Mouse (Mus musculus) cortical plate, adult 2 months (tissue): ENCODE measurements at regions not wholly inside any gene's neighbourhood (a gene's known extent, or its start where the extent isn't known, plus 50 kb on each side); places are given as distances from the start of the nearest gene placed in this dataset.

Experiments
- H3K27ac ChIP-seq: fragments of 200-500 bp; 2 replicates; pipeline ENCODE4 v1.5.1; 2012; ENCODE audit warnings: low read length, control low read depth, inconsistent platforms; ENCODE audit not compliant: insufficient read depth
- H3K4me1 ChIP-seq: fragments of 200-500 bp; 2 replicates; pipeline ENCODE4 v1.6.1; 2011; ENCODE audit warnings: low read length; ENCODE audit not compliant: control insufficient read depth, insufficient read depth
- H3K4me3 ChIP-seq: fragments of 200-500 bp; 2 replicates; pipeline ENCODE4 v1.5.1; 2011; ENCODE audit warnings: mild to moderate bottlenecking, low read length, control low read depth; ENCODE audit not compliant: insufficient read depth
- CTCF ChIP-seq: fragments of 200-500 bp; IDR thresholded peaks from 2 replicates; pipeline ENCODE4 v1.5.1; 2011; ENCODE audit warnings: mild to moderate bottlenecking, control low read depth, low read length; ENCODE audit not compliant: insufficient read depth; ENCODE audit errors: extremely low read depth
- POLR2A ChIP-seq: fragments of 200-500 bp; IDR thresholded peaks from 2 replicates; pipeline ENCODE4 v1.6.1; 2011; ENCODE audit warnings: mild to moderate bottlenecking, low read length, control low read depth; ENCODE audit not compliant: insufficient read depth; ENCODE audit errors: extremely low read depth

DNA sequence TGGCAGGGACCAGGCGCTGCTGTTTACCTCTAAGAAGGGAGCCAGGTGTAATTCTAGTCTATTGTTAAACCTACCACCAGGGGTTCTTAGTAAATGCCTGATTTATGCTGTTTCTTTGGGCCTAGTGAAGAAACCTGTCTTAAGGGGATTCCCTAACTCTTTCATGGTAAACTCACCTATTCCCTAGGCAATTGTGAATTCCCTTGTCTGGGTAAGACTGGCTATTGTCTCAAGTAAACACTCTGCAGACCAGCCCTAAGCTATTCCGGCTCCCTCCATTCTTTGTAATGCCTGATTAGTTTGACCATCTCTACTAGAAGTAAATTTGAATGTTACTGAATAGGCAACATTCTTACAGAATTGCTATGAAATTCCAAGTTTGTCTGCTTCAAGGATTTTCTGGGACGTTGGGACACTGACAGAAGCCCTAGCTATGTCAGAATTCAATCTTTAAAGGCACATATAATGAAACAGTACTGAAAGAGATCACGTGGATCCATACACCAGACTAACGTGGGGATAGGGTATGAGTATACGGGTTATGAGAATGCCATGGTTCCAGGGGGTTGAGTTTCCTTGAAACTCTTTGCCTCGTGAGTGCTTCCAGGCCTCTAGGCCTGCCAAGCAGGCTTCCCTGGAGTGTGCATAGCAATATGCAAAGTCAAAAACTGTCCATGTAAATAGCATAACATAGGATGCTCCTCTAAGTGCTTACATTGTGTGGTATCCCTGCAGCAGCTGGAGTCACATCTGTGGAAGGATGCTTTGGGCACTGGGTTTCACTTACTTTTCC lies 734.7 kb upstream of the Nrsn1 start:
- Histone ChIP-seq H3K4me1 (no peaks in the 10 kb centered on the region), H3K27ac (no peak overlapping the region), H3K4me3 (no peak overlapping the region)
- TF ChIP-seq CTCF = no peak
- TF ChIP-seq POLR2A = no peak

GRCm38 (mm10) chr13:25993526-25993925 lies 723.2 kb upstream of the Nrsn1 start:
- Histone ChIP-seq H3K27ac (no peak overlapping the region), H3K4me3 (no peak overlapping the region), H3K4me1 (no peaks in the 10 kb centered on the region)
- no peak for TF ChIP-seq POLR2A
- TF ChIP-seq CTCF = no peak

- no peak overlapping the region for H3K4me3 ChIP-seq
- TF ChIP-seq POLR2A (no peak), CTCF (no peak)
- no peak overlapping the region for H3K27ac ChIP-seq
- H3K4me1 ChIP-seq = no peaks in the 10 kb centered on the region
Observed at GRCm38 (mm10) chr13:25989067-25989756, 718.9 kb upstream of the Nrsn1 start.

- TF ChIP-seq POLR2A (no peak), CTCF (no peak)
- no peak overlapping the region for H3K27ac ChIP-seq
Observed at GRCm38 (mm10) chr13:25984535-25984934, 714.2 kb upstream of the Nrsn1 start.

GRCm38 (mm10) chr13:25983659-25984058 lies 713.4 kb upstream of the Nrsn1 start:
- no peak overlapping the region for H3K27ac ChIP-seq
- TF ChIP-seq POLR2A = no peak
- no peak for TF ChIP-seq CTCF
- no peak overlapping the region for H3K4me3 ChIP-seq
- no peaks in the 10 kb centered on the region for H3K4me1 ChIP-seq

More at GRCm38 (mm10) chr13:25984535-25984934, 714.2 kb upstream of the Nrsn1 start:
- Histone ChIP-seq H3K4me3 (no peak overlapping the region), H3K4me1 (no peaks in the 10 kb centered on the region)

GRCm38 (mm10) chr13:25978648-25979047 lies 708.3 kb upstream of the Nrsn1 start:
- H3K4me3 ChIP-seq = no peak overlapping the region
- H3K4me1 ChIP-seq = no peaks in the 10 kb centered on the region
- H3K27ac ChIP-seq = no peak overlapping the region
- TF ChIP-seq POLR2A (no peak), CTCF (no peak)

- no peak overlapping the region for H3K4me3 ChIP-seq
- peak overlapping the region; percentile 59; the same call in 1 of the 2 replicates for H3K27ac ChIP-seq
- H3K4me1 ChIP-seq = peaks cover 4% of the 10 kb centered on the region; the same call in 1 of the 2 replicates
- TF ChIP-seq CTCF = no peak
- no peak for TF ChIP-seq POLR2A
Observed at GRCm38 (mm10) chr13:25958592-25958991, 688.3 kb upstream of the Nrsn1 start.

DNA sequence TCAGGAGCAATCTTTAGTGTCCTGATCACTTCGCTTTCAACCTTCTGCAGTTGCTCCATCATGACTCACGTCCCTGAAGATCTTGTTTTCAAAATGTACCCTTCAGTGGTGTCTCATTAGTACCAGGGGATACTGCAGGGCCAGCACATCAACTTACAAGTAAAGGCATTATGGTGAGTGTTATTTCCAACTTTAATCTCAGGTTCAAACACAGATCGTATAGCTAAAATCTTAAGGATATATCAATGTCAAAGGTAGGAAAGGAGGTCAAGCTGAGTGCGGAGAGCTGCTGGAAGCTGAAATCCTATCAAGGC lies 687.8 kb upstream of the Nrsn1 start:
- H3K27ac ChIP-seq = peak overlapping the region; percentile 59; the same call in 1 of the 2 replicates
- H3K4me1 ChIP-seq = peaks cover 4% of the 10 kb centered on the region; the same call in 1 of the 2 replicates
- TF ChIP-seq CTCF = no peak
- no peak for TF ChIP-seq POLR2A
- H3K4me3 ChIP-seq = no peak overlapping the region

- Histone ChIP-seq H3K4me3 (no peak overlapping the region), H3K27ac (no peak overlapping the region), H3K4me1 (peaks cover 4% of the 10 kb centered on the region; the same call in 1 of the 2 replicates)
- TF ChIP-seq POLR2A (no peak), CTCF (no peak)
Observed at GRCm38 (mm10) chr13:25957451-25958152, 687.3 kb upstream of the Nrsn1 start.
